Mouse (Mus musculus): ENCODE results near the gene Zbtb16. TPM values are rescaled to one million over a fixed set of nuclear protein-coding genes. Genes with fewer than 3 reads are reported as not detected.

Zbtb16 gene
- polyA plus RNA-seq, 1 experiment from 2014 or later = 6.6 TPM

DNA sequence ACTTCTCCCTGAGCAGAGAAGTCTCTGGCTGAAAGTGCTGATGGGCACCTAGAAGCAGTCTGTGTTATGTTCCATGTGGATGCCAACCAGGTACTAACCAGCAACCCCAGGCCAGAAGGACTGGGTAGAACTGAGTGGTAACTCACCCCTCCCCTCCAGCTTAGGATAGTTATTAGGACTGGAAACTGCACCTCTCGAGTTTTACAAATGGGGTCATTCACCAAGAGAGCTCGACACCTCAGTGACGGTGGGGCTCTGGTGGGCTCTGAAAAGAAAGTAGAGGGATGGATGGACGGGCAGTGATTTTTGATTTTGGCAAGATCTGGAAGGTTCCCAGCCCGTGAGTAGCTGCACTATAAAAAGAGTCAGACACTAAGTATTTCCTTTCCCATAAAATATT, 71.7 kb downstream of the Zbtb16 start:
- DNase-seq (ENCODE audit: low spot score) (no peak), ATAC-seq (replicated peaks; ENCODE audit: low FRiP score) (no peak)
- Histone ChIP-seq H3K4me1 (replicated peaks; ENCODE audit: control insufficient read depth, insufficient read depth, low read length) (no peaks in the 10 kb centered on the region), H3K27ac (ENCODE audit: low read depth, low read length) (no peak overlapping the region), H3K4me2 (ENCODE audit: low read depth, low read length, severe bottlenecking) (no peak overlapping the region), H3K4me3 (ENCODE audit: low read depth, low read length) (no peak overlapping the region), H3K36me3 (ENCODE audit: control insufficient read depth, insufficient read depth, low read length) (no peaks in the 10 kb centered on the region), H3K27me3 (ENCODE audit: control insufficient read depth, insufficient read depth, low read length) (no peaks in the 10 kb centered on the region), H3K9ac (ENCODE audit: low read length) (no peak overlapping the region), H3K9me3 (ENCODE audit: control insufficient read depth, low read length) (no peaks in the 10 kb centered on the region)
- 88% methylated on average over 5 of the region's 5 CpGs for WGBS

DNA sequence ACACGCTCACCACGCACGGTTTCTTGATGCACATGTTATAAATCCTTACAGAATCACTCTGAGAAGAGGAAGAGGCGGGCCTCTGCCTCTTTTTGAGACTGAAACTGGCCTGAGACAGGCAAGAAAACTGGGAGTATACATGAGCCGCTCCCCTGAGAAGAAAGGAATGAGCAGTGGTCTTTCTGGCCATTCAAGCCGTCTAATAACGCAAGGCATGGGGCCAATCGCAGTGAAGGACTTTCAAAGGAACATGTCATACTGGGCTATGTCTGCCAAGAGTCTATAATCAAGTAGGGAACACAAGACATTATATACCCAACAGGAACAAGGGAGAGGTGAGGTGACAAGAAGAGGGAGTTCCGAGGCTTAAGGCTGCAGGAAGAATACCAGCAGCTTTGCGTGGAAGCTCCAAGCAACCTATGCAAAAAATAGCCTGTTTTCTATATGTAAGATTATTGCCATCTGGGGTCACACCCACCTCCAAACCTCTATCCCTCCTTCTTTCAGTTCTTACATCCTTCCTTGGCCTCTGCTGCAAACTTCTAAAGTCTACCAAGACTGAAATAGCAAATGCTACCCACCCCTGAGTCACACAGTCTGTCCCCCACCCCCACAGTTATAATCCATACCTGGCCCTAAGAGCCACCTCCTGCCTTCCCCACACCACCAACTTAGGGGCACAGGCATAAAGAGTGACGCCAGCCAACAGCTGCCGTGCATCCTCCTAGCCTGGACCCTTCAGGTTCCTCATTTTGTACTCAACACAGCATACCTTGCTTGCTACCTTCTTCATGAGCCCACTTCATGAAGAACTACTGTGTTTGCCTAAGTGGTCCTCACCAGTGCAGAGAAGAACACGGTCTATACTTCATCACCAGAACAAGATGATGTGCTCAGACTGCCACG, 74.0 kb downstream of the Zbtb16 start:
- 85% methylated on average over 14 of the region's 14 CpGs for WGBS
- no peaks in the 10 kb centered on the region for H3K27me3 ChIP-seq (ENCODE audit: control insufficient read depth, insufficient read depth, low read length)
- H3K9ac ChIP-seq (ENCODE audit: low read length) = no peak overlapping the region
- H3K27ac ChIP-seq (ENCODE audit: low read depth, low read length) = no peak overlapping the region
- H3K36me3 ChIP-seq (ENCODE audit: control insufficient read depth, insufficient read depth, low read length) = no peaks in the 10 kb centered on the region
- H3K9me3 ChIP-seq (ENCODE audit: control insufficient read depth, low read length) = no peaks in the 10 kb centered on the region
- H3K4me3 ChIP-seq (ENCODE audit: low read depth, low read length) = no peak overlapping the region
- no peak overlapping the region for H3K4me2 ChIP-seq (ENCODE audit: low read depth, low read length, severe bottlenecking)
- H3K4me1 ChIP-seq (replicated peaks; ENCODE audit: control insufficient read depth, insufficient read depth, low read length) = no peaks in the 10 kb centered on the region
- ATAC-seq (replicated peaks; ENCODE audit: low FRiP score) (no peak), DNase-seq (ENCODE audit: low spot score) (no peak)

DNA sequence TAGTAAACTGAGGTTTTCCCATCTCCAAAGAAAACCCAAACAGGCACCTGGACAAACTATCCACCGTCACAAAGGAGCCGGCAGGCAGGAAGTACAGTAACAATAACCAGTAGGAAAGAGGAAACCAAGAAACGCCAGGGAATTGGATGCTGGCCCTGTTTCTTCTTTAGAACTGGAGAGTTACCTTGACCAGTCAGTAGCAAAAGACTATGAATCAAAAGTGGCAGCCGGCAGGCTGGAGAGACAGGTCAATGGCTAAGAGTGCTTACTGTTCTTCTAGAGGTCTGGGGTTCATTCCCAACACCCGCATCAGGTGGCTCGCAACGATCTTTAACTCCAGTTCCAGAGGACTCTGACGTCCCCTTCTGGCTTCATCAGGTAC, 74.9 kb downstream of the Zbtb16 start:
- Histone ChIP-seq H3K9me3 (ENCODE audit: control insufficient read depth, low read length) (no peaks in the 10 kb centered on the region), H3K4me1 (replicated peaks; ENCODE audit: control insufficient read depth, insufficient read depth, low read length) (peaks cover 4% of the 10 kb centered on the region; the same call in 1 of the 2 replicates), H3K36me3 (ENCODE audit: control insufficient read depth, insufficient read depth, low read length) (no peaks in the 10 kb centered on the region), H3K27ac (ENCODE audit: low read depth, low read length) (no peak overlapping the region), H3K4me3 (ENCODE audit: low read depth, low read length) (no peak overlapping the region), H3K9ac (ENCODE audit: low read length) (no peak overlapping the region), H3K4me2 (ENCODE audit: low read depth, low read length, severe bottlenecking) (no peak overlapping the region), H3K27me3 (ENCODE audit: control insufficient read depth, insufficient read depth, low read length) (no peaks in the 10 kb centered on the region)
- WGBS = 87% methylated on average over 8 of the region's 8 CpGs
- no peak for DNase-seq (ENCODE audit: low spot score)
- no peak for ATAC-seq (replicated peaks; ENCODE audit: low FRiP score)

DNA sequence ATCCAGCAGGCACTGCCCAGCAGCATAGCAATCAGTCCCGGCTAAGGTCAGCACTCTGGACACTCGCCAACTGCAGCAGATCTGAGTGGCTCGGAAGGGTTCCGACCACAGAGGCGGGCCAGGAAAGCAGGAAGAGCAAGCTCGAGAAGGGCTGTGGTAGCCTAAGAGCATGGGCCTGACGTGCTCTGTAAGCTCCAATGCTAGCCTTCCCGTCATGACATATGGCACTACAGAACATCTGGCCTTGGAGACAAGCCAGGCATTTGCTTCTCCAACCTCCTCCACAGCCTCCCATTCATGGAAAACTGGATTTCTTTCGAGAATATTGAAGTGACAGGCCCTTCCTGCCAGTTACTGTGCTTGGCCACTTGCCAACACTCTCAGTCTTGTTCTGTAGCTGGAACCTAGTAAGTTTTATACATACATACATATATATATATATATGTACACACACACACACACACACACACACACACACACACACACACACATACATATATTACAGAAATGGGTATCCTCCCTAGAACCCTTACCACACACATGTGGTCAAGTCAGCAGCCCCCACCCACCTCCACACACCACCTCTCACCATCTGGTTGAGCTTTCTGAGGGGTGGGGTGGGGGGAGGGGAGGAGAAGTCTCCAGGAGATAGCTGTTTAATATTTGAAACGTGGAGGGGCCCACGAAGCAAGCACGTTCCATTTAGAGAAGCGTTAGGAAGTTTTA, 75.4 kb downstream of the Zbtb16 start:
- DNase-seq (ENCODE audit: low spot score) (no peak), ATAC-seq (replicated peaks; ENCODE audit: low FRiP score) (no peak)
- Histone ChIP-seq H3K4me2 (ENCODE audit: low read depth, low read length, severe bottlenecking) (no peak overlapping the region), H3K36me3 (ENCODE audit: control insufficient read depth, insufficient read depth, low read length) (no peaks in the 10 kb centered on the region), H3K9ac (ENCODE audit: low read length) (no peak overlapping the region), H3K4me1 (replicated peaks; ENCODE audit: control insufficient read depth, insufficient read depth, low read length) (peaks cover 7% of the 10 kb centered on the region), H3K27ac (ENCODE audit: low read depth, low read length) (no peak overlapping the region), H3K9me3 (ENCODE audit: control insufficient read depth, low read length) (no peaks in the 10 kb centered on the region), H3K27me3 (ENCODE audit: control insufficient read depth, insufficient read depth, low read length) (no peaks in the 10 kb centered on the region), H3K4me3 (ENCODE audit: low read depth, low read length) (no peak overlapping the region)
- WGBS = 80% methylated on average over 13 of the region's 13 CpGs

DNA sequence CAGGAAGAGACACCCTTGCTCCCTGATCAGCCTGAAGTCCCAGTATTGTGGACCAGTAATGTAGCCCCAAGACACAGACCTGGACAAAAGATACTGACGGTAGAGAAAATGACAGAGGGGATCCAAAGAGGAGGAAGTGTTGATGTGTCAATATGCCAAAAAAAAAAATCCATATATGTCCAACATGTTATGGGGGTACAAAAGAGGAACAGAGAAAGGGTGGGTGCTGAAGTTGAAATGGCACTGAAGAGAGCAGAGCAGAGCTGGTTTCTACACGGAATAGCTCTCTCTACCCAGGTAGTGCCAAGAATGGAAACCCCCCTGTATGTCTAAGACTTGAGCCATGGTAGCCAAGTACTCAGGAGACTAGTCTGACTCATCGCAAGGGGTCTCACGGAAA, 76.9 kb downstream of the Zbtb16 start:
- no peak overlapping the region for H3K27ac ChIP-seq (ENCODE audit: low read depth, low read length)
- H3K4me3 ChIP-seq (ENCODE audit: low read depth, low read length) = no peak overlapping the region
- H3K36me3 ChIP-seq (ENCODE audit: control insufficient read depth, insufficient read depth, low read length) = no peaks in the 10 kb centered on the region
- DNase-seq (ENCODE audit: low spot score) (no peak), ATAC-seq (replicated peaks; ENCODE audit: low FRiP score) (no peak)
- no peak overlapping the region for H3K4me2 ChIP-seq (ENCODE audit: low read depth, low read length, severe bottlenecking)
- H3K27me3 ChIP-seq (ENCODE audit: control insufficient read depth, insufficient read depth, low read length) = no peaks in the 10 kb centered on the region
- H3K9me3 ChIP-seq (ENCODE audit: control insufficient read depth, low read length) = no peaks in the 10 kb centered on the region
- H3K9ac ChIP-seq (ENCODE audit: low read length) = no peak overlapping the region
- WGBS = 93% methylated on average over 4 of the region's 4 CpGs
- peaks cover 10% of the 10 kb centered on the region for H3K4me1 ChIP-seq (replicated peaks; ENCODE audit: control insufficient read depth, insufficient read depth, low read length)

DNA sequence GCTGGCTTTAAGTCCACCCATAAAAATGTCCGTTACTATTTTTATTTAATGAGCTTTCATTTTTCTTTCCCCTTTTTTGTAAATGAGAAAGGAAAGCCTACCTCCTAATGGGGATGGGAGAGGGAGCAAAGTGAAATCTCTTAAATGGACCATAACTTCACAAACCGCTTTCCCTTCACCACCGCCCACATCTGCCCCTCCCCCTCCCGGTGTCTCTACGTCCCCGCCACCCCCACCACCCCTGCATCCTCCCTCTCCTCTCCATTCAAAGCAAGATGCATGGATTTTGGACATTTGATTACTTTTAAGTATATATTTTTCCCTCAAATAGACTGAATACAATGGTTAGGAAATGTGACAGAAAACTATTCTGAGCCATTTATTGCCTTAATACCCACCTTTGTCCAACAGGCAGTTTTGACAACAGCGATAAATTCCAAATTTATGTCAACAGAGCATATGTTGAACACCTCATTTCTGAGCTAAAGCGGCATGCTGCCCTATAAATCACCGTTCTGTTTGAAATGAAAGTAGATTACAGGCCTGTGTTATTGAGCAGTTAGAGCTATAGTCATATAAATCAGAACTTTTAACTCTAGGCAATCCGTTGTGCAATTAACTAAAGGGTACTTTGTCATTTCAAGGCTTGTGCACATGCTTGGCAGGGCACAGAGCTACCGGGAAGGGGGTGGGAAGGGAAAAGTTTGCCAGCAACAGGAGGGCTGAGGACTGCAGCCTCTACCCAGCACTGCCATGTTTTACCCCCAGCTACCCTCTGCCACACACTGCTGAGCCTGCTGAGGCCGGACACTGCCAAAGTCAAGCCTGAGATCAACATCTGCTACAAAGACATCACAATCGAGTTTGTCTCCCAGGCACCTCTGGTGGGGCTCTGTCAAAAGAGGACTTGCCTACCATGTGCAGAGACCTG, 78.1 kb downstream of the Zbtb16 start:
- Histone ChIP-seq H3K27ac (ENCODE audit: low read depth, low read length) (no peak overlapping the region), H3K4me1 (replicated peaks; ENCODE audit: control insufficient read depth, insufficient read depth, low read length) (peaks cover 10% of the 10 kb centered on the region)

DNA sequence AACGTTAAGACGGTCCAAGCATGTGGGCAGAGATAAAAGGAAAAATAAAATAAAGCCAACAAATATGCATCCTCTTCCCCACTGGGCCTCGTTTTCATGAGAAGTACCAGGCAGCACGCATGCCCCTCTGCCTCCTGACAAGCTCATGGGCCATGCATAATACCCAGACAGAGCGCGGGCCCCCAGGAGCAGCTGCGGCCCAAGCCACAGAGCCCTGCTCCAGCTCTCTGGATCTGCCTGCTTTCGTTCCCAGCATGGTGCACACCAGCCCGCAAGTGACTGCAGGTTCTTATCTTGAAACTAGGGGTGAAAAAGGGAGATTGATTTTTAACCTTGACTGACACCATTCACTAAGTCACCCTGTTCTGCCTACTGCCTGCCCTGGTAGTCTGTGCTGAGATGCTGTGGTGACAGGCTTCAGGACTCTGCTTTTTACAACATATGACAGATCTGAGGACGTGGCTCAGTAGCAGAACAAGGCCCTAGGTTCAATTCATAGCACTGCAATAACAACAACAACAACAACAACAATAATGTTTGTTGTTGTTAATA, 79.7 kb downstream of the Zbtb16 start:
- peak; percentile 65 for DNase-seq (ENCODE audit: low spot score)
- Histone ChIP-seq H3K9ac (ENCODE audit: low read length) (no peak overlapping the region), H3K36me3 (ENCODE audit: control insufficient read depth, insufficient read depth, low read length) (no peaks in the 10 kb centered on the region), H3K4me1 (replicated peaks; ENCODE audit: control insufficient read depth, insufficient read depth, low read length) (peaks cover 10% of the 10 kb centered on the region), H3K27me3 (ENCODE audit: control insufficient read depth, insufficient read depth, low read length) (no peaks in the 10 kb centered on the region), H3K9me3 (ENCODE audit: control insufficient read depth, low read length) (no peaks in the 10 kb centered on the region), H3K4me3 (ENCODE audit: low read depth, low read length) (no peak overlapping the region), H3K4me2 (ENCODE audit: low read depth, low read length, severe bottlenecking) (no peak overlapping the region), H3K27ac (ENCODE audit: low read depth, low read length) (peak overlapping the region; percentile 33; the same call in 1 of the 2 replicates)
- WGBS = 22% methylated on average over 10 of the region's 10 CpGs
- ATAC-seq (replicated peaks; ENCODE audit: low FRiP score) = peak; percentile 58; the same call in 1 of the 2 replicates

More for the DNA sequence above, 78.1 kb downstream of the Zbtb16 start:
- 65% methylated on average over 13 of the region's 13 CpGs for WGBS
- Histone ChIP-seq H3K9ac (ENCODE audit: low read length) (no peak overlapping the region), H3K4me2 (ENCODE audit: low read depth, low read length, severe bottlenecking) (no peak overlapping the region), H3K36me3 (ENCODE audit: control insufficient read depth, insufficient read depth, low read length) (no peaks in the 10 kb centered on the region), H3K4me3 (ENCODE audit: low read depth, low read length) (no peak overlapping the region), H3K9me3 (ENCODE audit: control insufficient read depth, low read length) (no peaks in the 10 kb centered on the region), H3K27me3 (ENCODE audit: control insufficient read depth, insufficient read depth, low read length) (no peaks in the 10 kb centered on the region)
- ATAC-seq (replicated peaks; ENCODE audit: low FRiP score) (no peak), DNase-seq (ENCODE audit: low spot score) (no peak)

Measured in forebrain, embryonic 11.5 days (tissue).